Mouse (Mus musculus): Measurements from ENCODE around the gene Ripor2. TPM values are rescaled to one million over a fixed set of nuclear protein-coding genes. Genes with fewer than 3 reads are reported as not detected.
A peak's percentile ranks its signal among the peaks of the same experiment; 100 is the strongest.

Gene Ripor2
- polyA plus RNA-seq, 1 experiment = not detected

- no peak overlapping the region for H3K27ac ChIP-seq (ENCODE audit: insufficient read depth, low read depth, low read length)
- 89% methylated on average over 1 of the region's 1 CpGs for WGBS
- peaks cover 15% of the 10 kb centered on the region for H3K4me1 ChIP-seq (ENCODE audit: control insufficient read depth, insufficient read depth, low read length)
- TF ChIP-seq CTCF (IDR thresholded peaks at IDR 0.05; ENCODE audit: insufficient read depth, low read depth, low read length) = no peak
- TF ChIP-seq POLR2A (IDR thresholded peaks at IDR 0.05; ENCODE audit: insufficient read depth, low read depth, low read length) = no peak
- no peak overlapping the region for H3K4me3 ChIP-seq (ENCODE audit: insufficient read depth, low read depth, low read length)
Observed at GRCm38 (mm10) chr13:24608709-24609108, 26.7 kb downstream of the Ripor2 start.

- Histone ChIP-seq H3K4me3 (ENCODE audit: insufficient read depth, low read depth, low read length) (no peak overlapping the region), H3K27ac (ENCODE audit: insufficient read depth, low read depth, low read length) (no peak overlapping the region), H3K4me1 (ENCODE audit: control insufficient read depth, insufficient read depth, low read length) (peaks cover 6% of the 10 kb centered on the region)
- TF ChIP-seq POLR2A (IDR thresholded peaks at IDR 0.05; ENCODE audit: insufficient read depth, low read depth, low read length) = no peak
- TF ChIP-seq CTCF (IDR thresholded peaks at IDR 0.05; ENCODE audit: insufficient read depth, low read depth, low read length) = no peak
- 68% methylated on average over 5 of the region's 5 CpGs for WGBS
Observed at GRCm38 (mm10) chr13:24610883-24611282, 28.9 kb downstream of the Ripor2 start.

- TF ChIP-seq POLR2A (IDR thresholded peaks at IDR 0.05; ENCODE audit: insufficient read depth, low read depth, low read length) (no peak), CTCF (IDR thresholded peaks at IDR 0.05; ENCODE audit: insufficient read depth, low read depth, low read length) (no peak)
- WGBS = 86% methylated on average over 6 of the region's 6 CpGs
- no peak overlapping the region for H3K27ac ChIP-seq (ENCODE audit: insufficient read depth, low read depth, low read length)
Observed at GRCm38 (mm10) chr13:24613031-24613430, 31.0 kb downstream of the Ripor2 start.

GRCm38 (mm10) chr13:24613433-24613832 lies 31.4 kb downstream of the Ripor2 start:
- Histone ChIP-seq H3K4me1 (ENCODE audit: control insufficient read depth, insufficient read depth, low read length) (peaks cover 8% of the 10 kb centered on the region), H3K4me3 (ENCODE audit: insufficient read depth, low read depth, low read length) (no peak overlapping the region), H3K27ac (ENCODE audit: insufficient read depth, low read depth, low read length) (no peak overlapping the region)
- 82% methylated on average over 3 of the region's 3 CpGs for WGBS
- TF ChIP-seq CTCF (IDR thresholded peaks at IDR 0.05; ENCODE audit: insufficient read depth, low read depth, low read length) = no peak
- no peak for TF ChIP-seq POLR2A (IDR thresholded peaks at IDR 0.05; ENCODE audit: insufficient read depth, low read depth, low read length)

More at GRCm38 (mm10) chr13:24613031-24613430, 31.0 kb downstream of the Ripor2 start:
- Histone ChIP-seq H3K4me3 (ENCODE audit: insufficient read depth, low read depth, low read length) (no peak overlapping the region), H3K4me1 (ENCODE audit: control insufficient read depth, insufficient read depth, low read length) (peaks cover 8% of the 10 kb centered on the region)

GRCm38 (mm10) chr13:24613927-24614780 lies 32.2 kb downstream of the Ripor2 start:
- peaks cover 8% of the 10 kb centered on the region for H3K4me1 ChIP-seq (ENCODE audit: control insufficient read depth, insufficient read depth, low read length)
- WGBS = 63% methylated on average over 10 of the region's 10 CpGs
- 0 out of 2 replicates have a peak overlapping the region, but pooled peaks have one; percentile 17 for H3K27ac ChIP-seq (ENCODE audit: insufficient read depth, low read depth, low read length)
- no peak overlapping the region for H3K4me3 ChIP-seq (ENCODE audit: insufficient read depth, low read depth, low read length)
- TF ChIP-seq CTCF (IDR thresholded peaks at IDR 0.05; ENCODE audit: insufficient read depth, low read depth, low read length) = no peak

- TF ChIP-seq CTCF (IDR thresholded peaks at IDR 0.05; ENCODE audit: insufficient read depth, low read depth, low read length) = no peak; the same call in 1 of the 2 replicates
- Histone ChIP-seq H3K27ac (ENCODE audit: insufficient read depth, low read depth, low read length) (no peak overlapping the region), H3K4me3 (ENCODE audit: insufficient read depth, low read depth, low read length) (no peak overlapping the region), H3K4me1 (ENCODE audit: control insufficient read depth, insufficient read depth, low read length) (peaks cover 11% of the 10 kb centered on the region)
- WGBS = 71% methylated on average over 9 of the region's 9 CpGs
Observed at GRCm38 (mm10) chr13:24615921-24616565, 34.1 kb downstream of the Ripor2 start.

- Histone ChIP-seq H3K4me3 (ENCODE audit: insufficient read depth, low read depth, low read length) (no peak overlapping the region), H3K27ac (ENCODE audit: insufficient read depth, low read depth, low read length) (no peak overlapping the region), H3K4me1 (ENCODE audit: control insufficient read depth, insufficient read depth, low read length) (peaks cover 11% of the 10 kb centered on the region)
- WGBS = 92% methylated on average over 8 of the region's 8 CpGs
- TF ChIP-seq CTCF (IDR thresholded peaks at IDR 0.05; ENCODE audit: insufficient read depth, low read depth, low read length) (no peak), POLR2A (IDR thresholded peaks at IDR 0.05; ENCODE audit: insufficient read depth, low read depth, low read length) (no peak)
Observed at GRCm38 (mm10) chr13:24616645-24617044, 34.7 kb downstream of the Ripor2 start.

GRCm38 (mm10) chr13:24617076-24617798 lies 35.2 kb downstream of the Ripor2 start:
- Histone ChIP-seq H3K27ac (ENCODE audit: insufficient read depth, low read depth, low read length) (0 out of 2 replicates have a peak overlapping the region, but pooled peaks have one; percentile 12), H3K4me3 (ENCODE audit: insufficient read depth, low read depth, low read length) (no peak overlapping the region), H3K4me1 (ENCODE audit: control insufficient read depth, insufficient read depth, low read length) (peaks cover 11% of the 10 kb centered on the region)
- WGBS = 52% methylated on average over 6 of the region's 6 CpGs
- TF ChIP-seq POLR2A (IDR thresholded peaks at IDR 0.05; ENCODE audit: insufficient read depth, low read depth, low read length) (no peak), CTCF (IDR thresholded peaks at IDR 0.05; ENCODE audit: insufficient read depth, low read depth, low read length) (no peak)

- TF ChIP-seq CTCF (IDR thresholded peaks at IDR 0.05; ENCODE audit: insufficient read depth, low read depth, low read length) (no peak), POLR2A (IDR thresholded peaks at IDR 0.05; ENCODE audit: insufficient read depth, low read depth, low read length) (no peak)
- H3K27ac ChIP-seq (ENCODE audit: insufficient read depth, low read depth, low read length) = no peak overlapping the region
- 47% methylated on average over 2 of the region's 2 CpGs for WGBS
- peaks cover 9% of the 10 kb centered on the region for H3K4me1 ChIP-seq (ENCODE audit: control insufficient read depth, insufficient read depth, low read length)
- H3K4me3 ChIP-seq (ENCODE audit: insufficient read depth, low read depth, low read length) = no peak overlapping the region
Observed at GRCm38 (mm10) chr13:24617799-24618130, 35.8 kb downstream of the Ripor2 start.
